Mouse (Mus musculus) stomach, adult 2 months (tissue): ENCODE results near the gene Cacng2. TPM values are rescaled to one million over a fixed set of nuclear protein-coding genes. Genes with fewer than 3 reads are reported as not detected.

ENCODE experiments used
- polyA plus RNA-seq: library from polyadenylated mRNA; depleted of rRNA; stranded (reverse); fragments of >200 nt; gene quantifications from 2 replicates; pipeline ENCODE4 v1.2.3, GENCODE M21; 2012; rRNA removed

Cacng2 gene
- 0.02 and 0.08 TPM in 2 replicates for polyA plus RNA-seq

GRCm38 (mm10) chr15:78119704-78120103 lies at the start of gene Cacng2:
TSS of gene Cacng2 (minus strand) at chr15:78120028.

GRCm38 (mm10) chr15:77970470-77971292 lies 149.1 kb downstream of the Cacng2 start, which contains the start of gene Eif3d:
TSS of gene Eif3d (minus strand) at chr15:77970813.

GRCm38 (mm10) chr15:77956404-77956901 lies 163.4 kb downstream of the Cacng2 start, which contains the start of gene Foxred2:
TSS of gene Foxred2 (minus strand) at chr15:77956722.

Other genes starting within 250 kb of the Cacng2 start
- gene Txn2, start 191.0 kb downstream of the Cacng2 start, polyA plus RNA-seq: 194 and 238 TPM in 2 replicates
- gene Foxred2, start 163.3 kb downstream of the Cacng2 start, polyA plus RNA-seq: 1.0 and 1.1 TPM in 2 replicates
- 78.2 and 129 TPM in 2 replicates for gene Eif3d, start 149.2 kb downstream of the Cacng2 start, polyA plus RNA-seq
- gene Ift27, start 54.1 kb upstream of the Cacng2 start, polyA plus RNA-seq: 22.5 and 25.2 TPM in 2 replicates
- gene Pvalb, start 86.4 kb upstream of the Cacng2 start, polyA plus RNA-seq: 0.32 and 1.7 TPM in 2 replicates
- 2.7 and 4.7 TPM in 2 replicates for gene Ncf4, start 124.8 kb upstream of the Cacng2 start, polyA plus RNA-seq
- 2.1 and 3.5 TPM in 2 replicates for gene Csf2rb2, start 185.7 kb upstream of the Cacng2 start, polyA plus RNA-seq
- 2.9 and 3.2 TPM in 2 replicates for gene Csf2rb, start 205.7 kb upstream of the Cacng2 start, polyA plus RNA-seq